Mouse (Mus musculus) C2C12 (cell line): ENCODE results near the gene Cdkn2d.
A peak's percentile ranks its signal among the peaks of the same experiment; 100 is the strongest.

ENCODE experiments used
- CTCF ChIP-seq: IDR thresholded peaks from one replicate; pipeline ENCODE4 v1.5.1; 2011; ENCODE audit not compliant: control insufficient read depth, insufficient read depth, insufficient read length
- MAX ChIP-seq: IDR thresholded peaks from one replicate; pipeline ENCODE4 v1.6.1; 2011; ENCODE audit warnings: mild to moderate bottlenecking, control low read depth
- MYOD1 ChIP-seq: IDR thresholded peaks from one replicate; pipeline ENCODE4 v1.6.1; 2011; ENCODE audit warnings: low read depth; ENCODE audit not compliant: control insufficient read depth, insufficient read length
- MYOG ChIP-seq: IDR thresholded peaks from one replicate; pipeline ENCODE4 v1.6.1; 2011; ENCODE audit not compliant: control insufficient read depth, insufficient read length; ENCODE audit errors: extremely low read depth
- USF1 ChIP-seq: IDR thresholded peaks from one replicate; pipeline ENCODE4 v1.6.1; 2011; ENCODE audit warnings: low read depth, mild to moderate bottlenecking, control low read depth, moderate library complexity

GRCm38 (mm10) chr9:21241343-21241742 lies 49.9 kb downstream of the Cdkn2d start:
- no peak for TF ChIP-seq MAX
- TF ChIP-seq CTCF: peak; percentile 92
- TF ChIP-seq MYOG: no peak
- TF ChIP-seq USF1: no peak
- TF ChIP-seq MYOD1: no peak
